Mouse (Mus musculus) thymus, adult 2 months (tissue): ENCODE data around the gene Efcab10. TPM values are rescaled to one million over a fixed set of nuclear protein-coding genes. Genes with fewer than 3 reads are reported as not detected.
A peak's percentile ranks its signal among the peaks of the same experiment; 100 is the strongest.

ENCODE experiments used
- DNase-seq: peaks from one replicate; pipeline ENCODE4 v3.0.0; 2021
- H3K27ac ChIP-seq: fragments of 200-500 bp; 2 replicates; pipeline ENCODE4 v1.5.1; 2012; ENCODE audit warnings: low read length, control low read depth; ENCODE audit not compliant: control insufficient read depth, insufficient read depth
- H3K27me3 ChIP-seq: fragments of 200-500 bp; 2 replicates; pipeline ENCODE4 v1.6.1; 2012; ENCODE audit warnings: mild to moderate bottlenecking, low read length, moderate library complexity, mixed read lengths; ENCODE audit not compliant: control insufficient read depth, insufficient read depth
- H3K36me3 ChIP-seq: fragments of 200-500 bp; 2 replicates; pipeline ENCODE4 v1.6.1; 2012; ENCODE audit warnings: mild to moderate bottlenecking, low read length, moderate library complexity; ENCODE audit not compliant: control insufficient read depth, insufficient read depth
- H3K4me1 ChIP-seq: fragments of 200-500 bp; replicated peaks from 2 replicates; pipeline ENCODE4 v1.6.1; 2012; ENCODE audit warnings: low read length; ENCODE audit not compliant: control insufficient read depth, insufficient read depth
- H3K4me3 ChIP-seq: fragments of 200-500 bp; 2 replicates; pipeline ENCODE4 v1.5.1; 2012; ENCODE audit warnings: mild to moderate bottlenecking, low read length, control low read depth, moderate library complexity; ENCODE audit not compliant: control insufficient read depth, insufficient read depth
- CTCF ChIP-seq: fragments of 200-500 bp; IDR thresholded peaks from 2 replicates; pipeline ENCODE4 v1.5.1; 2012; ENCODE audit warnings: mild to moderate bottlenecking, control low read depth, low read length, moderate library complexity, borderline replicate concordance; ENCODE audit not compliant: control insufficient read depth, poor library complexity, insufficient read depth; ENCODE audit errors: extremely low read depth
- POLR2A ChIP-seq: fragments of 200-500 bp; IDR thresholded peaks from 2 replicates; pipeline ENCODE4 v1.6.1; 2012; ENCODE audit warnings: mild to moderate bottlenecking, low read length, control low read depth, moderate library complexity; ENCODE audit not compliant: control insufficient read depth, poor library complexity, insufficient read depth; ENCODE audit errors: extremely low read depth
- WGBS: fragments of 180-500 bp; shearing (Covaris S2); methylation state at CpG from one replicate; pipeline ENCODE4 v1.1.7; 2018; 5-methylcytosine and 5-hydroxymethylcytosine counted together
- polyA plus RNA-seq: library from polyadenylated mRNA; depleted of rRNA; stranded (reverse); fragments of >200 nt; gene quantifications from 2 replicates; pipeline ENCODE4 v1.2.3, GENCODE M21; 2012

Efcab10 gene
- polyA plus RNA-seq, 1 experiment: not detected

DNA sequence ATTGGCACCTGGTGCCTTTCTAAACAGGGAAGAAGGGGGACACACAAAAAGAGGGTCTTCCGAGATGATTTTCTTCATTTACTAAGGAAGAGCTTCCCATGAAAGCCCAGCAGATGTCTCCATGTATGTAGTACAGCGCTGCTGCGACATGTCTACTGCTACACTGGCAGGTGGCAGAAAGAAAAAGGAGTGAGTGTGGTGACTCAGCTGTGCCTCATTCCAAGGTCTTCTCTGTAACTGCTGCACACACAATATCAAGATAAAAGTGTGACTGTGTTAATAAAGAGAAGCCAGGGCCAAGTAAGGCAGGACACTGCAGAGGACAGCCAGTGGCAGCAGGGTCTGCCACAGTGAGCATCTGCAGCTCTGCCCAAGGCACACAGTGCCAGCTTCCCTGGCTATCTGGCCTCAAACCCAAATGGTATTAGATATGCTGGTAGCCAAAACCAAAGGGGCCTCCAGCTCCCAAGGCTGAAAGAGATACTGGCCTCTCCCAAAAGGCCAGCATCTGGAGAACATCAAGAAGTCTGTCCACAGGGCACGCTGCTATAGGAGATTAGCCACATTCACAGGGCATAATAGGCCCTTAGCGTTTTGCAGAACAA, 34.7 kb upstream of the Efcab10 start:
- DNase-seq: no peak
- Histone ChIP-seq H3K36me3 (peaks cover 76% of the 10 kb centered on the region), H3K4me3 (no peak overlapping the region), H3K27ac (no peak overlapping the region), H3K4me1 (no peaks in the 10 kb centered on the region), H3K27me3 (no peaks in the 10 kb centered on the region)
- TF ChIP-seq POLR2A (no peak), CTCF (no peak)
- 95% methylated on average over 5 of the region's 5 CpGs for WGBS

DNA sequence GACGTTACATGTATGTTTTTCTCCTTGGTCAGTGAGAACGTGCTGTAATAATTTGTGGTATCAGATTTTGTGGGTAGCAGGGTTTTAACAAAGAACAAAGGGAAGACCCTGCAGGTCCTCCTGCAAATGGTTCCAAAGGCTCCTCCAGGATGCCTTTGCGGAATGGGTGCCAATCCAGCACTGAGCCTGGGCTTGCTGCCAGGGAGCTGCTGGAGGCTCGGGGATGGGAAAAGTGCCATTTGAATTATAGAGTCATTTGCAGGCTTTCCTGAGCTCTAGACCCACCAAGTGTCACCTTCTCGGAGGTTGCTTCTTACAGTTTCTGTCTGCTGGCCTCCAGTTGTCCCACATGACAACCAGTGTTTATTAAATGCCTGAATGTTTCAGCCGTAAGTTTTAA, 33.9 kb upstream of the Efcab10 start:
- H3K27me3 ChIP-seq: no peaks in the 10 kb centered on the region
- no peak for DNase-seq
- H3K4me1 ChIP-seq: no peaks in the 10 kb centered on the region
- no peak overlapping the region for H3K27ac ChIP-seq
- no peak overlapping the region for H3K4me3 ChIP-seq
- WGBS: 93% methylated on average over 6 of the region's 6 CpGs
- H3K36me3 ChIP-seq: peaks cover 77% of the 10 kb centered on the region
- TF ChIP-seq POLR2A (no peak), CTCF (no peak)

DNA sequence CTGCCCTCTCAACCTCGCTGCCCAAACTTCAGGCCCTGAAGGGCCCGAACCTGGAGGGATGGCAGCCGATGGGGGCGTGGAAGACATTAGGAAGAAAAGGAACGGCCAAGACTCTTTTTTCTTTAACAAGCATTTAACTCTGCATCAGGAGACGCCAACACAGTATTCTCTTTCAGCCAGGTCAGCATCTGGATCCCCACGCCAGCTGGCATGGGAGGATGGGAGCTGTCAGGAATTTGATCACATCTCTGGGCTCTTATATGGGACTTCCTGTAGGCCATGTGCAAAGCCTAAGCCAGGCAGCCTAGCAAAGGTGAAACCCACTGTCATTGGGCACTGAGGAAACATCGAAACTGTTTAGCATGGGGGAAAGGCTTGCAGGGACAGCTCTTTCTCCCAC, 30.1 kb upstream of the Efcab10 start:
- Histone ChIP-seq H3K4me3 (no peak overlapping the region), H3K4me1 (no peaks in the 10 kb centered on the region), H3K36me3 (peaks cover 83% of the 10 kb centered on the region), H3K27me3 (no peaks in the 10 kb centered on the region), H3K27ac (no peak overlapping the region)
- no peak for TF ChIP-seq POLR2A
- no peak for TF ChIP-seq CTCF
- DNase-seq: no peak
- 93% methylated on average over 8 of the region's 8 CpGs for WGBS

DNA sequence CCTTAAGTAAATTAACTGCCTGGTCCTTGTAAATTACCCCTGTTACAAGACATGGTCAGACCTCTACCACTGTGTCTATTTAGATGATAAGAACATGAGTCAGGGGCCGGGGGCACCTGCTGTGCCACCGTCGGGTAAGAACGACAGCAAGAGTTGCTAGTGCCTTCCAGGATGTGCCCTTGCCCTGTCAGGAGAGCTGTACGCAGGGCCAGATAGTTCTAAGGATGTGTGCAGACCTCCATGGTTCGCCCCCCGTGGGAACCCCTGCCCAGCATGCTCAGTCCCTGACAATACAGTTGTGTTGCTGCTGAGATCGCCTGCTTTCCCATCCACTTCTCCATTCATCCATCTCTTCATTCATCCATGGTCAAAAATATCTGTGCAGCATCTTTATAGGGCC, 29.5 kb upstream of the Efcab10 start:
- TF ChIP-seq CTCF: no peak
- TF ChIP-seq POLR2A: no peak
- Histone ChIP-seq H3K36me3 (peaks cover 77% of the 10 kb centered on the region), H3K4me3 (no peak overlapping the region), H3K4me1 (no peaks in the 10 kb centered on the region), H3K27ac (no peak overlapping the region), H3K27me3 (no peaks in the 10 kb centered on the region)
- WGBS: 96% methylated on average over 8 of the region's 8 CpGs
- DNase-seq: no peak

DNA sequence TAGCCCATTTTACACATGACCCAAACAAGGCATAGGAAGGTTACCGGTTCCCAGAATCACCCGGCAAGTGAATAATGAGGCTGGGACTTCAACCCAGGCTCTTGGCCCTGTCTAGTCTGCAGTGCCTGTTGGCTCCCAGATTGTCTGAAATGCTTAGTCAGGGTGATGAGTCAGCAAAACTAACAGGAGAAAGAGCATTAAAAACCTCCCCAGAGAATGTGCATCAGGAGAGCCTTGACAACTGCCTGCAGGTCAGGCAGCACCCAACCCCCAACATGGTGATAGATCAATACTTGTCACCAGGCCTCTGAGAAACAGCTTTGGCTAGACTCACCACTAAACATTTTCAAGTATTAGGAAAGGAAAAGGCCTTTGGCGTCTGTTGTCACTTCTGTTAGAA, 25.1 kb upstream of the Efcab10 start:
- no peak overlapping the region for H3K27ac ChIP-seq
- H3K4me1 ChIP-seq: no peaks in the 10 kb centered on the region
- H3K27me3 ChIP-seq: no peaks in the 10 kb centered on the region
- peaks cover 46% of the 10 kb centered on the region for H3K36me3 ChIP-seq
- no peak for DNase-seq
- 95% methylated on average over 3 of the region's 3 CpGs for WGBS
- TF ChIP-seq POLR2A: no peak
- no peak for TF ChIP-seq CTCF
- no peak overlapping the region for H3K4me3 ChIP-seq

DNA sequence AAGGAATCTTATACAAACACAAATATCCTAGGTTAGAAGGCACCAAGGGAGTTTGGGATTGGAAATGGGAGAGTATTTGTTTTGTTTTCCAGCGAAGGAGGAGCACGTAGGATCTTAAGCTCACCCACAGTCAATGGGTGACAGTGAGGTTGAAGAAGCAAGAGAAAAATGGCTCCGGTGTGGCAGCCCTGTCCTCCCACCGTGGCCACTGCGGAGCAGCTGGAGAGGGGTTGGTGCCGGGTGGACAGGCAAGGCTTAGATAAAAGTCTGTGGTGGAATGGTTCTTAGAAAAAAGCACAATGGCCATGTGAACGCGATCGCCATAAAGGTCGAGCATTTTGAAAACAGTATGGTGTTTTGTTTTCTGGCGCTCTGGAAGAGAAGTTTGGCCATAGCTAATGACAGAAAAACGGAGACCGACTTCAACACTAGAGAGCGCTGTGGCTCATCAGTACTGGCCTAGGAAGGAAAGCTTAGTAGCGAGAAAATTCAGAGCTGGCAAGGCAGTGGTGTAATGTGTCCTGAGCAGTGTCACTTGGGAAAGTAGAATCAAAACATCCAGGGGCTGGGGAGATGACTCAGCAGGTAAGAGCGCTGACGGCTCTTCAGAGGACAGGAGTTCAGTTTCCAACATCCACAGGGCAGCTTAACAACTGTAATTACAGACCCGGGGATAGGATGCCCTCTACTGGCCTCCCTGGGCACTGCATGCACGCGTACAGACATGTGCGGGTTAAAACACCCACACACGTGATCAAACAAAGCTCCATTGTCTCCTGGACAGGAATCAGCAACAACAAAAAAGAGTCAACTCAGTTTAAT, 14.8 kb upstream of the Efcab10 start:
- peak; percentile 77 for DNase-seq
- peak overlapping the region; percentile 30; the same call in 1 of the 2 replicates for H3K4me3 ChIP-seq
- no peaks in the 10 kb centered on the region for H3K27me3 ChIP-seq
- 0 out of 2 replicates have a peak, but pooled peaks cover 2% of the 10 kb centered on the region for H3K4me1 ChIP-seq
- H3K27ac ChIP-seq: no peak overlapping the region
- 24% methylated on average over 22 of the region's 22 CpGs for WGBS
- H3K36me3 ChIP-seq: no peaks in the 10 kb centered on the region
- TF ChIP-seq POLR2A (no peak), CTCF (peak; percentile 89; the same call in 1 of the 2 replicates)

DNA sequence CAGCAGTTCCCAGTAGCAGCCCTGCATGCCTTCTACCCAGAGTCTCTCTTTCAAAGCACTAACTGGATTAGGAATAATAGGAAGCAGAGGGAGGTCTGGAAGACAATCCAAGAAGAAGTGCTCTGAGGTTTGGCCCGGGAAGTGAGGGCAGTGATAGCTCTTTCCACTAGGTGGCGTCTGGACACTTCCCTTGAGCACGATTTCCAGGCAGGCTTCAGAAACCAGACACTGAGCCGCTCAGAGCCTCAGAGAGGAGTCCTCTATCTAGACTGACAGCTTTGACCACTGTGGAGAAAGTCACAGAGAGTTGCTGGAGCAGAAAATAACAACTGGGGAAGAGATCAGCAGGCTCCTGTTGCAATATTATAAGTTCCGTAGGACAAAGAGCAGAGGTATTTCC, 5.8 kb upstream of the Efcab10 start:
- TF ChIP-seq POLR2A: no peak
- peak; percentile 63; the same call in 1 of the 2 replicates for TF ChIP-seq CTCF
- DNase-seq: peak; percentile 49
- WGBS: 22% methylated on average over 5 of the region's 5 CpGs
- no peaks in the 10 kb centered on the region for H3K36me3 ChIP-seq
- H3K27ac ChIP-seq: no peak overlapping the region
- no peaks in the 10 kb centered on the region for H3K27me3 ChIP-seq
- H3K4me1 ChIP-seq: no peaks in the 10 kb centered on the region
- no peak overlapping the region for H3K4me3 ChIP-seq
